Mouse (Mus musculus) intestine, postnatal 0 days (tissue): ENCODE measurements at regions not wholly inside any gene's neighbourhood (a gene's known extent, or its start where the extent isn't known, plus 50 kb on each side); places are given as distances from the start of the nearest gene placed in this dataset.
A peak's percentile ranks its signal among the peaks of the same experiment; 100 is the strongest.

ENCODE experiments used
- ATAC-seq: fragments of 200-750 bp; cut with Nextera tagmentation; 2 replicates; pipeline ENCODE4 v1.8.0; 2017; ENCODE audit warnings: mild to moderate bottlenecking, moderate TSS enrichment, moderate library complexity
- H3K27ac ChIP-seq: fragments of 300-500 bp; sonication (generic); 2 replicates; pipeline ENCODE4 v1.5.1; 2014; ENCODE audit warnings: mild to moderate bottlenecking, low read depth, low read length, moderate library complexity
- H3K27me3 ChIP-seq: fragments of 300-500 bp; sonication (generic); replicated peaks from 2 replicates; pipeline ENCODE4 v1.6.1; 2014; ENCODE audit warnings: low read length, mixed read lengths; ENCODE audit not compliant: control insufficient read depth, insufficient read depth
- H3K36me3 ChIP-seq: fragments of 300-500 bp; sonication (generic); 2 replicates; pipeline ENCODE4 v1.6.1; 2014; ENCODE audit warnings: mild to moderate bottlenecking, moderate library complexity; ENCODE audit not compliant: control insufficient read depth, insufficient read depth
- H3K4me1 ChIP-seq: fragments of 300-500 bp; sonication (generic); replicated peaks from 2 replicates; pipeline ENCODE4 v1.6.1; 2014; ENCODE audit warnings: antibody characterized with exemption, low read length, mixed read lengths; ENCODE audit not compliant: control insufficient read depth, insufficient read depth
- H3K4me2 ChIP-seq: fragments of 300-500 bp; sonication (generic); replicated peaks from 2 replicates; pipeline ENCODE4 v1.6.1; 2014; ENCODE audit warnings: low read depth, mild to moderate bottlenecking, moderate library complexity
- H3K4me3 ChIP-seq: fragments of 300-500 bp; sonication (generic); 2 replicates; pipeline ENCODE4 v1.5.1; 2014; ENCODE audit warnings: low read depth, low read length
- H3K9ac ChIP-seq: fragments of 300-500 bp; sonication (generic); 2 replicates; pipeline ENCODE4 v1.6.1; 2014; ENCODE audit warnings: mild to moderate bottlenecking, low read depth, low read length
- H3K9me3 ChIP-seq: fragments of 300-500 bp; sonication (generic); 2 replicates; pipeline ENCODE4 v1.6.1; 2016; ENCODE audit warnings: mixed run types; ENCODE audit not compliant: control insufficient read depth
- CTCF ChIP-seq: sonication (generic); IDR thresholded peaks from 2 replicates; pipeline ENCODE4 v1.5.1; 2016; ENCODE audit warnings: low read depth, mild to moderate bottlenecking, control low read depth, antibody characterized with exemption, moderate library complexity
- WGBS: fragments of 180-500 bp; shearing (Covaris S2); extraction: QIAGEN DNeasy Blood & Tissue Kit; methylation state at CpG from one replicate; pipeline ENCODE4 v1.1.7; 2014; 5-methylcytosine and 5-hydroxymethylcytosine counted together

DNA sequence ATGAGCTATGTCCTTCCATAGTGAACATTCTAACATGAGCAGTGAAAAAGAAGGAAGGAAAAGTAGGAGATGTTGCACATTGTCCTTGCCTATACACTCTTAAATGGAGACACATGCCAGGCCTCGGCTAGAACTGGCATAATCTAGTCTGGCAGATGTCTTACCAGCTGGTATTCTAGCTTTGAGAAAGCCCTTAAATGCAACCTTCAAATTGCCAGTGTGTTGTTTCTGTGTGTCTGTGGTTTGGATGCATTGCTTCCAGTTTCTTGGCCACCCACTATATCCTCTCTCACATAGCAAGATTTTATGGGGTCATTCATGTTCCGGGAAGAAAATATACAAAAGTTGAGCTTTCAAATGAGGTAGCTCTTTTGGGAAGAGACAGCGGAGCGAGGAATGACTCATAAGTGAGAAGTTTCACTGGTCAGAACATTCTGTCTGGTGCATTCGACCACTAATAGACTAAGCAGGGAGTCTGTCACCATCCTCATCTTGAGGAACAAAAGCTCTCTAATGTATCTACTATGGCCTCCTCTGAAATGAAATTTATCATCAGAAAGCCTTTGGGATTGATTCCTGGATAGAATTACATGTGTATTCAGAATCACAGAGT is 91.0 kb upstream of the Acsl4 start:
- Histone ChIP-seq H3K9me3 (no peaks in the 10 kb centered on the region), H3K27ac (no peak overlapping the region), H3K27me3 (no peaks in the 10 kb centered on the region), H3K4me2 (no peak overlapping the region), H3K4me3 (no peak overlapping the region), H3K4me1 (no peaks in the 10 kb centered on the region), H3K36me3 (no peaks in the 10 kb centered on the region), H3K9ac (no peak overlapping the region)
- TF ChIP-seq CTCF, result no peak
- no peak for ATAC-seq
- 87% methylated on average over 5 of the region's 5 CpGs for WGBS

DNA sequence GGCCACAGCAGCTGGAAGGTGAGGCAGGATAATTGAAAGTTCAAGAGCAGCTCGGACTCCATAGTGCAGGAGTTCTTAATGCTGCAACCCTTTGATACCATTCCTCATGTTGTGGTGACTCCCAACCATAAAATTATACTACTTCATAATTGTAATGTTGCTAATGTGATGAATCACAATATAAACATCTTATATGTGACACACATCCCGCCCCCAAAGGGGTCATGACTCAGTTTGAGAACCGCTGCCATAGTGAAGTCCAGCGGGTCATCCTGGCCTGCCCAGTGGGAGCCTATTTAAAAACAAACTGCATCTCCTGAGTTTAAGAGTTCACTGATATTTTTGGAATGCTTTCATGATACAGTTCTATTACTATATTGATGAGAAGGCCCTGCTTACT is 97.7 kb upstream of the Acsl4 start:
- Histone ChIP-seq H3K9me3 (no peaks in the 10 kb centered on the region), H3K4me3 (no peak overlapping the region), H3K36me3 (no peaks in the 10 kb centered on the region), H3K27ac (no peak overlapping the region), H3K4me1 (no peaks in the 10 kb centered on the region), H3K4me2 (no peak overlapping the region), H3K9ac (no peak overlapping the region), H3K27me3 (no peaks in the 10 kb centered on the region)
- 89% methylated on average over 4 of the region's 4 CpGs for WGBS
- TF ChIP-seq CTCF, result no peak
- ATAC-seq, result no peak

GRCm38 (mm10) chrX:142490093-142490717 is 99.9 kb upstream of the Acsl4 start:
- Histone ChIP-seq H3K4me2 (no peak overlapping the region), H3K9me3 (no peaks in the 10 kb centered on the region), H3K4me3 (no peak overlapping the region), H3K9ac (no peak overlapping the region), H3K4me1 (no peaks in the 10 kb centered on the region), H3K36me3 (no peaks in the 10 kb centered on the region), H3K27ac (no peak overlapping the region), H3K27me3 (no peaks in the 10 kb centered on the region)
- 37% methylated on average over 8 of the region's 8 CpGs for WGBS
- no peak for TF ChIP-seq CTCF
- peak; percentile 57 for ATAC-seq

- H3K4me1 ChIP-seq, result no peaks in the 10 kb centered on the region
- no peak for TF ChIP-seq CTCF
- H3K9ac ChIP-seq, result no peak overlapping the region
- no peak overlapping the region for H3K27ac ChIP-seq
- no peak for ATAC-seq
- H3K4me3 ChIP-seq, result no peak overlapping the region
- WGBS, result 56% methylated on average over 2 of the region's 2 CpGs
- H3K4me2 ChIP-seq, result no peak overlapping the region
- no peaks in the 10 kb centered on the region for H3K36me3 ChIP-seq
- no peaks in the 10 kb centered on the region for H3K27me3 ChIP-seq
- no peaks in the 10 kb centered on the region for H3K9me3 ChIP-seq
Measured at GRCm38 (mm10) chrX:142501094-142501493, 110.8 kb upstream of the Acsl4 start.

- no peak for ATAC-seq
- no peaks in the 10 kb centered on the region for H3K9me3 ChIP-seq
- no peaks in the 10 kb centered on the region for H3K27me3 ChIP-seq
- H3K4me2 ChIP-seq, result no peak overlapping the region
- no peaks in the 10 kb centered on the region for H3K4me1 ChIP-seq
- no peak overlapping the region for H3K4me3 ChIP-seq
- no peak for TF ChIP-seq CTCF
- no peak overlapping the region for H3K9ac ChIP-seq
- no peak overlapping the region for H3K27ac ChIP-seq
- no peaks in the 10 kb centered on the region for H3K36me3 ChIP-seq
- 82% methylated on average over 2 of the region's 2 CpGs for WGBS
Measured at GRCm38 (mm10) chrX:142504962-142505361, 114.6 kb upstream of the Acsl4 start.

DNA sequence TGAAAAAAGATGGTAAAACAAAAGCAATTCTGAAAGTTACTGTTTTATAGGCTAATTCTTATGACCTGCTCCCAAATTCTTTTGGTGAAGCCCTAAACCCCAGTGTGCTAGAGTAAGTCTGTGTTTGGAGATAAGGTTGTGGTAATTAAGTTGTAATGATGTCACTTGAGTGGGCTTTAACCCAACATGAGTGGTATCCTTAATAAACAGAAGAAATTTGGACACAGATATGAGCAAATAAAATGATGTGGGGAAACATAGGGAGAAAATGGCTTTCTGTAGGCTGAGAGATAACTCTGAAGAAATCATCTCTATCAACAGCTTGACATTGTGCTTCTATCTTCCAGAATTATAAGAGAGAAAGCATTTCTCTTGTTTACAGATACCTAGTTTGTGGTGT is 117.1 kb upstream of the Acsl4 start:
- H3K36me3 ChIP-seq, result no peaks in the 10 kb centered on the region

More for the DNA sequence above, 117.1 kb upstream of the Acsl4 start:
- ATAC-seq, result no peak
- no peaks in the 10 kb centered on the region for H3K27me3 ChIP-seq
- H3K9ac ChIP-seq, result no peak overlapping the region
- no peaks in the 10 kb centered on the region for H3K4me1 ChIP-seq
- no peak for TF ChIP-seq CTCF
- H3K27ac ChIP-seq, result no peak overlapping the region
- H3K4me3 ChIP-seq, result no peak overlapping the region
- no peak overlapping the region for H3K4me2 ChIP-seq
- H3K9me3 ChIP-seq, result no peaks in the 10 kb centered on the region
